8 mouse cellular contexts compared by ENCODE assay signal in the genomic region with DNA sequence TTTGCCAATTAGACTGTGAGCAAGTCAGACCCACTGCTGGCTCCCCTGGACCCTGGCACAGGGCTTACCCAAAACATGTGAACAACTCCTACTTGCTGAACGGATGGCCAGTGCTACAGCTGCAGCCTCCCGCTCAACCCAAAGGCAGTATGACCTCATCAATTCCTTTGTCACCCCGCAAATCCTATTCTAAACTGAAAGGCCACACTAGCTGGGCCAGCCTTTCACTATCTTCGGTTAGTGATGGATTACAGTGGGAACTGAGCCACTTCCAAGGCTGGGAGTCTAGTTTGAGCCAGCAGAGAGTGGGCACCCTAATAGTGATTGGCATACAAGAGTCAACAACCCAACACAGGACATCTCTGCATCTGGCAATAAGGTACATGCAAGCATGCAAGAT. TPM values are rescaled to one million over a fixed set of nuclear protein-coding genes. Genes with fewer than 3 reads are reported as not detected.
DNase-seq lines count a peak whose midpoint lies in the region; ATAC-seq and TF ChIP-seq lines count a peak whose summit lies in the region.

No protein-coding gene starts in this region.

- ATAC-seq in forebrain, postnatal 0 days = no peak
- ATAC-seq in liver, embryonic 11.5 days (replicated peaks; ENCODE audit: low FRiP score) = no peak
- ATAC-seq in megakaryocyte progenitor cell, adult 5-6 weeks (replicated peaks; ENCODE audit: poor library complexity) = no peak

- WGBS in spleen, adult 2 months = 6% methylated on average over 4 of the region's 4 CpGs
- WGBS in forebrain, postnatal 0 days = under 1% methylated on average over 4 of the region's 4 CpGs
- WGBS in liver, embryonic 11.5 days = 2% methylated on average over 4 of the region's 4 CpGs

- TF ChIP-seq POLR2A in spleen, adult 2 months (IDR thresholded peaks at IDR 0.05; ENCODE audit: low read depth, low read length) = no peak

- peaks cover 7% of the 10 kb centered on the region for H3K4me1 ChIP-seq in spleen, adult 2 months (ENCODE audit: control insufficient read depth, insufficient read depth, insufficient read length)
- peaks cover 15% of the 10 kb centered on the region for H3K4me1 ChIP-seq in forebrain, postnatal 0 days (ENCODE audit: insufficient read depth)
- H3K4me1 ChIP-seq in liver, embryonic 11.5 days (replicated peaks; ENCODE audit: control insufficient read depth, insufficient read depth, low read length) = peaks cover 20% of the 10 kb centered on the region

- H3K36me3 ChIP-seq in spleen, adult 2 months (ENCODE audit: control insufficient read depth, insufficient read depth, low read length) = peaks cover 13% of the 10 kb centered on the region
- peaks cover 19% of the 10 kb centered on the region for H3K36me3 ChIP-seq in forebrain, postnatal 0 days (ENCODE audit: insufficient read depth)
- peaks cover 28% of the 10 kb centered on the region for H3K36me3 ChIP-seq in liver, embryonic 11.5 days (ENCODE audit: control insufficient read depth, insufficient read depth, low read length)

- H3K9me3 ChIP-seq in forebrain, postnatal 0 days (ENCODE audit: low read length) = no peaks in the 10 kb centered on the region
- no peaks in the 10 kb centered on the region for H3K9me3 ChIP-seq in liver, embryonic 11.5 days (ENCODE audit: control insufficient read depth, low read length)

- no peaks in the 10 kb centered on the region for H3K27me3 ChIP-seq in spleen, adult 2 months (ENCODE audit: control insufficient read depth, insufficient read depth, low read length)
- H3K27me3 ChIP-seq in forebrain, postnatal 0 days (ENCODE audit: insufficient read depth, low read length) = no peaks in the 10 kb centered on the region
- H3K27me3 ChIP-seq in liver, embryonic 11.5 days (replicated peaks; ENCODE audit: control insufficient read depth, insufficient read depth, low read length) = no peaks in the 10 kb centered on the region

- no peak overlapping the region for H3K27ac ChIP-seq in spleen, adult 2 months (ENCODE audit: insufficient read depth, low read length)
- H3K27ac ChIP-seq in forebrain, postnatal 0 days (ENCODE audit: low read depth, low read length) = peak overlapping the region; percentile 22; the same call in 1 of the 2 replicates
- H3K27ac ChIP-seq in liver, embryonic 11.5 days (ENCODE audit: low read depth, low read length) = peak overlapping the region; percentile 92

- H3K4me2 ChIP-seq in forebrain, postnatal 0 days (ENCODE audit: low read depth) = peak overlapping the region; percentile 85
- H3K4me2 ChIP-seq in liver, embryonic 11.5 days = peak overlapping the region; percentile 99

- no peak for TF ChIP-seq CTCF in spleen, adult 2 months (IDR thresholded peaks at IDR 0.05; ENCODE audit: extremely low read depth, insufficient read depth, insufficient read length, insufficient replicate concordance)
- no peak for TF ChIP-seq CTCF in forebrain, postnatal 0 days (IDR thresholded peaks at IDR 0.05; ENCODE audit: low read depth)

- no peak for DNase-seq in spleen, adult 2 months (ENCODE audit: low read depth in 1 of 2, low spot score in 2 of 2)
- no peak for DNase-seq in spleen, adult 18-20 months
- peak; percentile 22 for DNase-seq in c-Kit-negative CD71-positive TER-119-positive erythroid progenitor cells, embryonic 14.5 days (ENCODE audit: low read depth, low spot score)
- no peak for DNase-seq in forebrain, postnatal 0 days
- peak; percentile 35 for DNase-seq in liver, embryonic 11.5 days (ENCODE audit: low spot score)
- DNase-seq in skeletal muscle tissue, adult 2 months (ENCODE audit: low read depth, low spot score) = peak; percentile 5
- no peak for DNase-seq in gastrocnemius, adult 8-10 months (ENCODE audit: low spot score in 2 of 2)

- peak overlapping the region; percentile 92 for H3K9ac ChIP-seq in forebrain, postnatal 0 days
- peak overlapping the region; percentile 98 for H3K9ac ChIP-seq in liver, embryonic 11.5 days (ENCODE audit: low read depth, low read length)

- peak overlapping the region; percentile 77 for H3K4me3 ChIP-seq in spleen, adult 2 months (ENCODE audit: extremely low read depth, insufficient read depth, insufficient read length)
- peak overlapping the region; percentile 79 for H3K4me3 ChIP-seq in forebrain, postnatal 0 days (ENCODE audit: low read depth, low read length)
- H3K4me3 ChIP-seq in liver, embryonic 11.5 days (ENCODE audit: low read depth, low read length) = peak overlapping the region; percentile 95

RNA-seq across cellular contexts. Expression of gene Dgcr8, which starts 0.9 kb away (rescaled TPM):
- 20.4 and 21.9 TPM in 2 replicates for polyA plus RNA-seq in spleen, adult 2 months (2012; rRNA removed)
- 38.5 and 47.6 TPM in 2 replicates for total RNA-seq in forebrain, postnatal 0 days (2014; rRNA removed)
- 18.5 and 24.5 TPM in 2 replicates for polyA plus RNA-seq in forebrain, postnatal 0 days (2015; fragmentation: Nextera tagmentation; extraction: Ambion mirVana)
- 29.0 and 30.8 TPM in 2 replicates for polyA plus RNA-seq in liver, embryonic 11.5 days (2014; fragmentation: Nextera tagmentation; extraction: Ambion mirVana)
- 33.2 and 40.1 TPM in 2 replicates for total RNA-seq in megakaryocyte progenitor cell, adult 5-6 weeks (2015)
- 44.1 and 50.9 TPM in 2 replicates for total RNA-seq in megakaryocyte progenitor cell, adult 5-6 weeks (2017)
- total RNA-seq in gastrocnemius, adult 8-10 months (2022) = 10 to 100 TPM; 10.7 to 14.7 (median 12.5) TPM

RNA-seq across cellular contexts. Expression of gene Gm49776, which starts 30.0 kb away (rescaled TPM):
- not detected in 2 replicates for polyA plus RNA-seq in spleen, adult 2 months (2012; rRNA removed)
- not detected in 2 replicates for total RNA-seq in forebrain, postnatal 0 days (2014; rRNA removed)
- polyA plus RNA-seq in forebrain, postnatal 0 days (2015; fragmentation: Nextera tagmentation; extraction: Ambion mirVana) = 1.3 and 3.1 TPM in 2 replicates
- polyA plus RNA-seq in liver, embryonic 11.5 days (2014; fragmentation: Nextera tagmentation; extraction: Ambion mirVana) = 1.5 and 4.1 TPM in 2 replicates
- total RNA-seq in megakaryocyte progenitor cell, adult 5-6 weeks (2015) = 0.44 TPM in 1 of 2 replicates, not detected in the other
- 0.62 TPM in 1 of 2 replicates, not detected in the other for total RNA-seq in megakaryocyte progenitor cell, adult 5-6 weeks (2017)
- total RNA-seq in gastrocnemius, adult 8-10 months (2022) = not detected

RNA-seq across cellular contexts. Expression of gene Ranbp1, which starts 39.6 kb away (rescaled TPM):
- polyA plus RNA-seq in spleen, adult 2 months (2012; rRNA removed) = 51.8 and 53.6 TPM in 2 replicates
- total RNA-seq in forebrain, postnatal 0 days (2014; rRNA removed) = 171 and 209 TPM in 2 replicates
- 428 and 477 TPM in 2 replicates for polyA plus RNA-seq in forebrain, postnatal 0 days (2015; fragmentation: Nextera tagmentation; extraction: Ambion mirVana)
- 943 and 989 TPM in 2 replicates for polyA plus RNA-seq in liver, embryonic 11.5 days (2014; fragmentation: Nextera tagmentation; extraction: Ambion mirVana)
- total RNA-seq in megakaryocyte progenitor cell, adult 5-6 weeks (2015) = 621 and 642 TPM in 2 replicates
- 523 and 557 TPM in 2 replicates for total RNA-seq in megakaryocyte progenitor cell, adult 5-6 weeks (2017)
- 10 to 100 TPM; 15.8 to 20.5 (median 19.1) TPM for total RNA-seq in gastrocnemius, adult 8-10 months (2022)

RNA-seq across cellular contexts. Expression of gene Trmt2a, which starts 39.7 kb away (rescaled TPM):
- polyA plus RNA-seq in spleen, adult 2 months (2012; rRNA removed) = 56.2 and 65.4 TPM in 2 replicates
- 74.9 and 82.4 TPM in 2 replicates for total RNA-seq in forebrain, postnatal 0 days (2014; rRNA removed)
- 66.7 and 67.2 TPM in 2 replicates for polyA plus RNA-seq in forebrain, postnatal 0 days (2015; fragmentation: Nextera tagmentation; extraction: Ambion mirVana)
- 127 and 130 TPM in 2 replicates for polyA plus RNA-seq in liver, embryonic 11.5 days (2014; fragmentation: Nextera tagmentation; extraction: Ambion mirVana)
- total RNA-seq in megakaryocyte progenitor cell, adult 5-6 weeks (2015) = 95.7 and 111 TPM in 2 replicates
- total RNA-seq in megakaryocyte progenitor cell, adult 5-6 weeks (2017) = 86.1 and 95.9 TPM in 2 replicates
- total RNA-seq in gastrocnemius, adult 8-10 months (2022) = 10 to 100 TPM in 2 of 4 experiments, 1 to 10 TPM in 2; 7.9 to 11.4 (median 9.3) TPM

RNA-seq across cellular contexts. Expression of gene Zdhhc8, which starts 53.2 kb away (rescaled TPM):
- polyA plus RNA-seq in spleen, adult 2 months (2012; rRNA removed) = 52.3 and 72.4 TPM in 2 replicates
- 27.5 and 35.5 TPM in 2 replicates for total RNA-seq in forebrain, postnatal 0 days (2014; rRNA removed)
- 16.4 and 17.9 TPM in 2 replicates for polyA plus RNA-seq in forebrain, postnatal 0 days (2015; fragmentation: Nextera tagmentation; extraction: Ambion mirVana)
- polyA plus RNA-seq in liver, embryonic 11.5 days (2014; fragmentation: Nextera tagmentation; extraction: Ambion mirVana) = 7.7 and 7.8 TPM in 2 replicates
- 7.3 and 7.6 TPM in 2 replicates for total RNA-seq in megakaryocyte progenitor cell, adult 5-6 weeks (2015)
- 2.4 and 7.0 TPM in 2 replicates for total RNA-seq in megakaryocyte progenitor cell, adult 5-6 weeks (2017)
- 10 to 100 TPM; 22.8 to 29.6 (median 26.2) TPM for total RNA-seq in gastrocnemius, adult 8-10 months (2022)

Comparison
In these comparisons a context has a peak if more than half of its experiments do, and no peak if none do; other contexts are left out.
1. DNase-seq: peak in c-Kit-negative CD71-positive TER-119-positive erythroid progenitor cells, embryonic 14.5 days (single experiment), liver, embryonic 11.5 days (single experiment) and skeletal muscle tissue, adult 2 months (single experiment); none in spleen, adult 2 months (0 of 2), spleen, adult 18-20 months (0 of 2), forebrain, postnatal 0 days (single experiment) and gastrocnemius, adult 8-10 months (0 of 2).
2. Peak in every context shown above with its lines, with median percentiles within 50 percentile points of each other: H3K4me3 ChIP-seq.